Mouse (Mus musculus) bone marrow, adult 2 months (tissue): ENCODE measurements at regions not wholly inside any gene's neighbourhood (a gene's known extent, or its start where the extent isn't known, plus 50 kb on each side); places are given as distances from the start of the nearest gene placed in this dataset.

Experiments
- H3K27ac ChIP-seq: fragments of 200-500 bp; 2 replicates; pipeline ENCODE4 v1.5.1; 2012; ENCODE audit warnings: low read depth, mild to moderate bottlenecking, control low read depth, inconsistent platforms, low read length; ENCODE audit not compliant: control insufficient read depth, poor library complexity, insufficient read depth
- H3K4me1 ChIP-seq: fragments of 200-500 bp; 2 replicates; pipeline ENCODE4 v1.6.1; 2011; ENCODE audit warnings: low read length; ENCODE audit not compliant: control insufficient read depth, insufficient read depth
- H3K4me3 ChIP-seq: fragments of 200-500 bp; replicated peaks from 2 replicates; pipeline ENCODE3; 2011; ENCODE audit warnings: mild to moderate bottlenecking, low read depth, low read length, control low read depth; ENCODE audit not compliant: control insufficient read depth
- CTCF ChIP-seq: fragments of 200-500 bp; IDR thresholded peaks from 2 replicates; pipeline ENCODE4 v1.5.1; 2011; ENCODE audit warnings: low read length, control low read depth; ENCODE audit not compliant: control insufficient read depth, insufficient read depth
- POLR2A ChIP-seq: fragments of 200-500 bp; IDR thresholded peaks from 2 replicates; pipeline ENCODE4 v1.6.1; 2011; ENCODE audit warnings: low read depth, mild to moderate bottlenecking, control low read depth, low read length, borderline replicate concordance; ENCODE audit not compliant: control insufficient read depth
- WGBS: fragments of 180-500 bp; shearing (Covaris S2); methylation state at CpG from one replicate; pipeline ENCODE4 v1.1.7; 2018; 5-methylcytosine and 5-hydroxymethylcytosine counted together

DNA sequence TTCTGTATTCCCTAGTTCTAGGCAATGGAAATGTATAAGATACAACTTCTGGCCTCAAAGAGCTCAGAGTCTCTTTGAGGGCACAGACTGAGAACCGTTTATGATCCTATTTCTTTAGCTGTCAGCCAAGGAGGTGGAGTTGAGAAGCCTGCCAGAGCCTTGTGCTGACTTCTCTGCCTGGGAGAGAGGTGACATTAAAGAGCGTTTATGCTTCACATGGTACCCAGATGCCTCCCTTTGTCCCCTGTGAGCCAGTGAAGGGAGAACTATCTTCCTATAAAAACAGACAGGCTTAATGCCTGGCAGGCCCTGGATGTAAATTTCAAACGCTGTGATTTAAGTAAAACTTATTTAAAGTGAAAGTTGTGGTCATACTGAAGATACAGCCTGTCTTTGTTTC lies 657.1 kb downstream of the Gm826 start:
- no peaks in the 10 kb centered on the region for H3K4me1 ChIP-seq
- no peak overlapping the region for H3K27ac ChIP-seq
- no peak overlapping the region for H3K4me3 ChIP-seq
- TF ChIP-seq POLR2A (no peak), CTCF (no peak)
- 26% methylated on average over 3 of the region's 3 CpGs for WGBS

DNA sequence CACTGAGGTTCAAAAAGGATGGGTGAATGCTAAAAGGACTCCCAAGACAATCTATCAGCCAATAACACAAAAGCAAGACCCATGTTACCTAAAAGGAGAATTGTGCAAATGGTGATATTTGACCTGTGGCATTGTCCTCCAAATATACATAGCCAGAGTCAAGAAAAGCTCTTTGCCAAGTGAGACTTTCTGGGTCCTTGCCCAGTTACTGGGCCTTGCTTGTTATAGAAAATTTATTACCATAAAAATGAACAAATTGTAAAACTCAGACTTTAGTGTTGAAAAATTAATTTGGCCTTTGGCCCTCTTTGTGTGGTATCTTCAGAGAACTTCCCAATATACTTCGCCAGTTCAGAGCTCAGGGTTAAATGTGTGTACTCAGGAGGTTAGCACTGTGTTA lies 653.3 kb downstream of the Gm826 start:
- Histone ChIP-seq H3K4me1 (no peaks in the 10 kb centered on the region), H3K4me3 (no peak overlapping the region), H3K27ac (no peak overlapping the region)
- 72% methylated on average over 1 of the region's 1 CpGs for WGBS
- TF ChIP-seq CTCF (no peak), POLR2A (no peak)

DNA sequence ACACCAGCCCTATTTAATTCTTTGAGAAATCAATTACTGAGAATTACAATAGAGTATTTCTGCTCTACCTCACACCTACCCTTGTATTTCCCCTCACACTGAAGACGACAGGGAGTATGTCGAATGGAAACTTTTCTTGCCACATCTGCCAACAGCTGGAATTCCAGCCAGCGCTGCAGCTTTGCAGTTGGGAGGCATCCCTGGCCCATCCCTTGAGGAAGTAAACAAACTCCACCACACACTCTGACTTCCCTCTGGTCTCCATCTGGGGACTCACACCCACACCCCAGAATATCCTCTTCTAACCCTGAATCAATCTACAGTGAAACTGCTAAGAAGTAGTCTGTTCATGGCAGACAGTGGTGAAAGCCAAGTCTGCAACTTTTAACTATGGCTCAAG lies 630.9 kb downstream of the Gm826 start:
- TF ChIP-seq POLR2A (no peak), CTCF (no peak)
- Histone ChIP-seq H3K4me1 (no peaks in the 10 kb centered on the region), H3K4me3 (no peak overlapping the region), H3K27ac (no peak overlapping the region)
- WGBS = 67% methylated on average over 3 of the region's 3 CpGs

- no peaks in the 10 kb centered on the region for H3K4me1 ChIP-seq
- no peak for TF ChIP-seq POLR2A
- TF ChIP-seq CTCF = no peak
- H3K27ac ChIP-seq = no peak overlapping the region
- no peak overlapping the region for H3K4me3 ChIP-seq
- WGBS = 80% methylated on average over 2 of the region's 2 CpGs
Measured at GRCm38 (mm10) chr2:159708141-159708540, 625.8 kb downstream of the Gm826 start.

GRCm38 (mm10) chr2:159714633-159715032 lies 619.3 kb downstream of the Gm826 start:
- H3K4me1 ChIP-seq = no peaks in the 10 kb centered on the region
- no peak overlapping the region for H3K4me3 ChIP-seq
- WGBS = 49% methylated on average over 3 of the region's 3 CpGs
- TF ChIP-seq CTCF = no peak
- no peak for TF ChIP-seq POLR2A
- H3K27ac ChIP-seq = no peak overlapping the region

- WGBS = 40% methylated on average over 2 of the region's 2 CpGs
- TF ChIP-seq POLR2A = no peak
- no peak for TF ChIP-seq CTCF
- H3K27ac ChIP-seq = no peak overlapping the region
- H3K4me3 ChIP-seq = no peak overlapping the region
- H3K4me1 ChIP-seq = no peaks in the 10 kb centered on the region
Measured at GRCm38 (mm10) chr2:159718738-159719137, 615.2 kb downstream of the Gm826 start.

GRCm38 (mm10) chr2:159725158-159726076 lies 608.5 kb downstream of the Gm826 start:
- no peak overlapping the region for H3K27ac ChIP-seq
- H3K4me3 ChIP-seq = no peak overlapping the region
- no peaks in the 10 kb centered on the region for H3K4me1 ChIP-seq
- WGBS = 54% methylated on average over 7 of the region's 7 CpGs
- TF ChIP-seq CTCF = no peak
- no peak for TF ChIP-seq POLR2A

- no peak overlapping the region for H3K4me3 ChIP-seq
- 80% methylated on average over 3 of the region's 3 CpGs for WGBS
- no peak overlapping the region for H3K27ac ChIP-seq
- no peaks in the 10 kb centered on the region for H3K4me1 ChIP-seq
- TF ChIP-seq POLR2A (no peak), CTCF (no peak)
Measured at GRCm38 (mm10) chr2:159729301-159729700, 604.7 kb downstream of the Gm826 start.
